8 mouse cellular contexts compared by ENCODE assay signal in genomic region chr2:129296671-129297588, GRCm38 (mm10). TPM values are rescaled to one million over a fixed set of nuclear protein-coding genes. Genes with fewer than 3 reads are reported as not detected.
A peak's percentile ranks its signal among the peaks of the same experiment; 100 is the strongest.
DNase-seq lines count a peak whose midpoint lies in the region; ATAC-seq and TF ChIP-seq lines count a peak whose summit lies in the region.

TSS of gene Ckap2l (minus strand) at chr2:129297212.

- H3K9me3 ChIP-seq in G1E (replicated peaks): no peaks in the 10 kb centered on the region
- no peaks in the 10 kb centered on the region for H3K9me3 ChIP-seq in forebrain, embryonic 16.5 days (ENCODE audit: control insufficient read depth, low read length)
- no peaks in the 10 kb centered on the region for H3K9me3 ChIP-seq in lung, embryonic 14.5 days (ENCODE audit: low read depth, low read length)

- peak; percentile 100 for ATAC-seq in G1E (ENCODE audit: extremely low read depth, insufficient number of reproducible peaks, low FRiP score, poor library complexity, severe bottlenecking)
- peak; percentile 100 for ATAC-seq in forebrain, embryonic 16.5 days
- peak; percentile 100 for ATAC-seq in lung, embryonic 14.5 days (ENCODE audit: insufficient read depth)

- WGBS in forebrain, embryonic 16.5 days: under 1% methylated on average over 50 of the region's 50 CpGs
- under 1% methylated on average over 50 of the region's 50 CpGs for WGBS in lung, embryonic 14.5 days
- under 1% methylated on average over 50 of the region's 50 CpGs for WGBS in olfactory bulb, adult 2 months
- under 1% methylated on average over 50 of the region's 50 CpGs for WGBS in thymus, adult 2 months

- peak within 1 kb of the TSS; percentile 71 for H3K9ac ChIP-seq in forebrain, embryonic 16.5 days (replicated peaks; ENCODE audit: low read depth, low read length)
- peak within 1 kb of the TSS; percentile 87 for H3K9ac ChIP-seq in lung, embryonic 14.5 days

- DNase-seq in G1E (ENCODE audit: low spot score): peak; percentile 95
- DNase-seq in cerebellum, adult 18-20 months: peak; percentile 96 to 99
- DNase-seq in heart, postnatal 36 days: peak; percentile 97 to 98
- peak; percentile 99 for DNase-seq in layer of hippocampus, adult 2 months (ENCODE audit: low spot score in 2 of 2)
- peak; percentile 99 for DNase-seq in lung, embryonic 14.5 days
- peak; percentile 99 for DNase-seq in thymus, adult 2 months

- peak within 1 kb of the TSS; percentile 81 for H3K4me2 ChIP-seq in forebrain, embryonic 16.5 days (ENCODE audit: low read length)
- peak within 1 kb of the TSS; percentile 88 for H3K4me2 ChIP-seq in lung, embryonic 14.5 days

- peaks cover 26% of the 10 kb centered on the region for H3K4me1 ChIP-seq in G1E (ENCODE audit: insufficient read depth, low read depth, low read length)
- H3K4me1 ChIP-seq in forebrain, embryonic 16.5 days (replicated peaks; ENCODE audit: control insufficient read depth, insufficient read depth, low read length): peaks cover 16% of the 10 kb centered on the region
- peaks cover 7% of the 10 kb centered on the region; the same call in 1 of the 2 replicates for H3K4me1 ChIP-seq in lung, embryonic 14.5 days (ENCODE audit: insufficient read depth)
- H3K4me1 ChIP-seq in olfactory bulb, adult 2 months (ENCODE audit: control insufficient read depth, insufficient read depth, low read length): peaks cover 5% of the 10 kb centered on the region; the same call in 1 of the 2 replicates
- peaks cover 10% of the 10 kb centered on the region for H3K4me1 ChIP-seq in thymus, adult 2 months (replicated peaks; ENCODE audit: control insufficient read depth, insufficient read depth, low read length)

- TF ChIP-seq CTCF in G1E (IDR thresholded peaks at IDR 0.05; ENCODE audit: low read depth, low read length): no peak
- TF ChIP-seq CTCF in layer of hippocampus, adult 2 months (conservative IDR thresholded peaks at IDR 0.05): no peak; the same call in 1 of the 2 replicates
- TF ChIP-seq CTCF in lung, embryonic 14.5 days (IDR thresholded peaks at IDR 0.05; ENCODE audit: low read depth): no peak
- TF ChIP-seq CTCF in olfactory bulb, adult 2 months (IDR thresholded peaks at IDR 0.05; ENCODE audit: insufficient read depth, low read depth, low read length): no peak
- TF ChIP-seq CTCF in thymus, adult 2 months (IDR thresholded peaks at IDR 0.05; ENCODE audit: borderline replicate concordance, control insufficient read depth, extremely low read depth, insufficient read depth, low read length, poor library complexity): no peak

- H3K4me3 ChIP-seq in G1E (ENCODE audit: low read depth, low read length): peak within 1 kb of the TSS; percentile 84
- peak within 1 kb of the TSS; percentile 88 for H3K4me3 ChIP-seq in forebrain, embryonic 16.5 days (replicated peaks; ENCODE audit: low read length)
- peak within 1 kb of the TSS; percentile 88 for H3K4me3 ChIP-seq in layer of hippocampus, adult 2 months
- H3K4me3 ChIP-seq in lung, embryonic 14.5 days (ENCODE audit: low read depth, low read length): peak within 1 kb of the TSS; percentile 87
- peak within 1 kb of the TSS; percentile 68 for H3K4me3 ChIP-seq in olfactory bulb, adult 2 months (ENCODE audit: insufficient read depth, low read depth, low read length)
- peak within 1 kb of the TSS; percentile 62 for H3K4me3 ChIP-seq in thymus, adult 2 months (ENCODE audit: control insufficient read depth, insufficient read depth, low read length)

- no peaks in the 10 kb centered on the region for H3K27me3 ChIP-seq in G1E (ENCODE audit: insufficient read depth, low read length)
- H3K27me3 ChIP-seq in forebrain, embryonic 16.5 days (replicated peaks; ENCODE audit: control insufficient read depth, insufficient read depth, low read length): no peaks in the 10 kb centered on the region
- H3K27me3 ChIP-seq in lung, embryonic 14.5 days (ENCODE audit: insufficient read depth, low read length): no peaks in the 10 kb centered on the region
- H3K27me3 ChIP-seq in thymus, adult 2 months (ENCODE audit: control insufficient read depth, insufficient read depth, low read length): no peaks in the 10 kb centered on the region

- TF ChIP-seq POLR2A in olfactory bulb, adult 2 months (IDR thresholded peaks at IDR 0.05; ENCODE audit: insufficient read depth, low read depth, low read length): peak; percentile 81
- TF ChIP-seq POLR2A in thymus, adult 2 months (IDR thresholded peaks at IDR 0.05; ENCODE audit: control insufficient read depth, extremely low read depth, insufficient read depth, low read length, poor library complexity): peak; percentile 69; the same call in 1 of the 2 replicates

- intact Hi-C loops in heart, postnatal 36 days (cut with DNase I): loop anchor here (1.0 to 5.0 kb wide), 2 partner anchors 95 to 111 kb away; no protein-coding TSS in a partner anchor

- H3K27ac ChIP-seq in forebrain, embryonic 16.5 days (ENCODE audit: low read length): peak within 1 kb of the TSS; percentile 94
- peak within 1 kb of the TSS; percentile 98 for H3K27ac ChIP-seq in layer of hippocampus, adult 2 months
- H3K27ac ChIP-seq in lung, embryonic 14.5 days (ENCODE audit: low read depth): peak within 1 kb of the TSS; percentile 87
- H3K27ac ChIP-seq in olfactory bulb, adult 2 months (ENCODE audit: insufficient read depth, low read depth, low read length): peak within 1 kb of the TSS; percentile 93
- peak within 1 kb of the TSS; percentile 92 for H3K27ac ChIP-seq in thymus, adult 2 months (ENCODE audit: control insufficient read depth, insufficient read depth, low read length)

- peaks cover 19% of the 10 kb centered on the region for H3K36me3 ChIP-seq in G1E (replicated peaks)
- H3K36me3 ChIP-seq in forebrain, embryonic 16.5 days (ENCODE audit: control insufficient read depth, insufficient read depth): no peaks in the 10 kb centered on the region
- peaks cover 14% of the 10 kb centered on the region; the same call in 1 of the 2 replicates for H3K36me3 ChIP-seq in lung, embryonic 14.5 days (ENCODE audit: insufficient read depth)
- H3K36me3 ChIP-seq in thymus, adult 2 months (ENCODE audit: control insufficient read depth, insufficient read depth, low read length): no peaks in the 10 kb centered on the region

RNA-seq across cellular contexts. Expression of gene Ckap2l, which starts in this region (rescaled TPM):
- 166 and 180 TPM in 2 replicates for total RNA-seq in G1E (2014; fragmentation: Nextera tagmentation)
- total RNA-seq in G1E (2017): 50.8 and 60.2 TPM in 2 replicates
- polyA plus RNA-seq in G1E (2012): 36.5 and 40.5 TPM in 2 replicates
- polyA plus RNA-seq in forebrain, embryonic 16.5 days (2015; fragmentation: Nextera tagmentation; extraction: Ambion mirVana): 17.6 and 23.9 TPM in 2 replicates
- under 1 TPM; 0.73 to 0.86 TPM for total RNA-seq in heart, postnatal 36 days (2021)
- under 1 TPM; 0.44 to 0.64 TPM for total RNA-seq in layer of hippocampus, adult 2 months (2021)
- polyA plus RNA-seq in lung, embryonic 14.5 days (2014; fragmentation: Nextera tagmentation; extraction: Ambion mirVana): 73.4 and 79.4 TPM in 2 replicates
- polyA plus RNA-seq in olfactory bulb, adult 2 months (2012; ENCODE audit: insufficient read depth, insufficient read length, low replicate concordance, missing spikeins): not detected in 2 replicates
- polyA plus RNA-seq in thymus, adult 2 months (2012; rRNA removed): 5.1 and 7.5 TPM in 2 replicates

Comparison
In these comparisons a context has a peak if more than half of its experiments do, and no peak if none do; other contexts are left out.
1. Peak in every context shown above with its lines: DNase-seq, ATAC-seq, H3K4me3 ChIP-seq and H3K27ac ChIP-seq.
2. RNA of gene Ckap2l (total RNA-seq): 50.8 to 180 TPM in G1E; 0.73 to 0.86 TPM in heart, postnatal 36 days and 0.44 to 0.64 TPM in layer of hippocampus, adult 2 months; every median in the first group is over 10 times any median in the second.
3. Peak in DNase-seq in heart, postnatal 36 days; RNA of the gene not detected or under 1 TPM.
4. Peak in DNase-seq, H3K4me3 ChIP-seq and H3K27ac ChIP-seq in layer of hippocampus, adult 2 months; RNA of the gene not detected or under 1 TPM.